Mouse (Mus musculus): ENCODE measurements around the gene Aldh6a1. TPM values are rescaled to one million over a fixed set of nuclear protein-coding genes. Genes with fewer than 3 reads are reported as not detected.

The Aldh6a1 gene
- total RNA-seq (2023), result 10 to 100 TPM; 10.7 to 12.1 TPM

DNA sequence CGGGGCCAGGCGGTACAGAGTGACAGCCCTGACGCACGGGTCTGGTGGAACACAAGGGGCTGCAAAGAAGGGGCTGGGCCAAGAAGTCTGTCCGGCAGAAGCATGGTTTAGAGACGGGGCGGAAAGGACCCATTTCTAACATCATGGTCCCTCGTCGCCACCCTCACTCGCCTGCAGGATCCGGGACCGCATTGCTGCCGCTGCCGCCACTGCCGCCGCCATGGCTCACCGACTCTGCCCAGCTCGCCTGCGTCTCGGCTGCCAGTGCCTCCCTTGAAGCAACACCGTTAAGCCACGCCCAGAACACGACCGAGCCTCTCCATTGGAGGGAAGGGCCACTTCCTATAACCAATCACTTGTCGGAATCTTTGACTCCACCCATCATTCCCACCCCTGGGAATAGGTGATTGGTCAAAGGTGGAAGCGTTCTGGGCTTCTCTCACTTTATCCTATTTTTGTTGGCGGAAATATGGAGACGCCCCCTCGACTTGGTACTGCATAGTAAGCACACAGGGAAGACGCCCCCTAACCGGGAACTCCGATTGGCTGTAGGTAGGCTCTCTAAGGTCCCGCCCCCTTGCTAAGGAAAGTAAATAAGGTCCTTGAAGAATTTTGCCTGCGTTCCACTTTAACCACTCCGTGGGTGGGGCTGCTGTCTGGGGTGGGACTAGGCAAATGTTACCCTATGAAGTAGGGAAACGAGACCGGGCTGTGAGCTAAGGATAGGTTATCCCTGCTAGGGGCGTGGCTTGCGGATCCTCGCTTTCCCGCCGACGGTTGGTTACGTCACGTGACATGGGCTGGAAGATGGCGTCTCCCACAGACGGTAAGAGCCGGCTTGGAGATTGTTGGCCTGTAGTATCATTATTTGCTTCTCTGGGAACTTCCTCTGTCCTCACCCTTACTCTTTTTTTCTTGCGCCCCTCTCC, at the start of gene Aldh6a1, which contains the start of gene Lin52:
Aldh6a1 (minus strand) TSS at position 287 of the 929 bp plus-strand sequence.
Lin52 (plus strand) TSS at position 705 of the 929 bp plus-strand sequence.

GRCm38 (mm10) chr12:84416834-84417604, 33.8 kb downstream of the Aldh6a1 start, which contains the start of gene Rnf113a2:
Gene Rnf113a2, plus strand, starts transcription at chr12:84417196.

GRCm38 (mm10) chr12:84408819-84409507, 41.8 kb downstream of the Aldh6a1 start, which contains the start of the genes Entpd5 and Bbof1:
Gene Entpd5, minus strand, starts transcription at chr12:84409029.
Gene Bbof1, plus strand, starts transcription at chr12:84409071.

Other genes starting within 250 kb of the Aldh6a1 start
- gene Elmsan1, start 232.1 kb downstream of the Aldh6a1 start, total RNA-seq (2023), result 100 to 1,000 TPM; 170 to 178 TPM
- 10 to 100 TPM; 18.9 to 25.4 TPM for gene Ptgr2, start 165.8 kb downstream of the Aldh6a1 start, total RNA-seq (2023)
- 10 to 100 TPM; 61.2 to 62.8 TPM for gene Zfp410, start 134.2 kb downstream of the Aldh6a1 start, total RNA-seq (2023)
- 10 to 100 TPM; 28.9 to 38.9 TPM for gene Coq6, start 89.3 kb downstream of the Aldh6a1 start, total RNA-seq (2023)
- gene Fam161b, start 89.2 kb downstream of the Aldh6a1 start, total RNA-seq (2023), result 1 to 10 TPM; 1.7 TPM
- gene Entpd5, start 42.0 kb downstream of the Aldh6a1 start, total RNA-seq (2023), result 10 to 100 TPM; 31.3 to 33.4 TPM
- 1 to 10 TPM; 1.3 to 1.8 TPM for gene Bbof1, start 41.9 kb downstream of the Aldh6a1 start, total RNA-seq (2023)
- gene Rnf113a2, start 33.8 kb downstream of the Aldh6a1 start, total RNA-seq (2023), result 10 to 100 TPM; 43.1 to 45.4 TPM
- gene Lin52, start 418 bp upstream of the Aldh6a1 start, total RNA-seq (2023), result 10 to 100 TPM; 23.8 to 25.7 TPM
- gene Vsx2, start 118.8 kb upstream of the Aldh6a1 start, total RNA-seq (2023), result not detected
- 10 to 100 TPM; 20.2 to 21.8 TPM for gene Abcd4, start 166.4 kb upstream of the Aldh6a1 start, total RNA-seq (2023)
- gene Vrtn, start 190.0 kb upstream of the Aldh6a1 start, total RNA-seq (2023), result not detected
- not detected for gene Syndig1l, start 247.8 kb upstream of the Aldh6a1 start, total RNA-seq (2023)